Mouse (Mus musculus) kidney, postnatal 10 days (tissue): Measurements from ENCODE around the gene Tatdn3.
"Not testable (repeated sequence)": the region's sequence is repeated elsewhere in the genome, so short reads cannot be mapped to it uniquely, and the experiment has no call there.

Experiments
- DNase-seq: peaks from one replicate; pipeline ENCODE4 v3.0.0; 2021; ENCODE audit warnings: mixed read lengths

The Tatdn3 gene

DNA sequence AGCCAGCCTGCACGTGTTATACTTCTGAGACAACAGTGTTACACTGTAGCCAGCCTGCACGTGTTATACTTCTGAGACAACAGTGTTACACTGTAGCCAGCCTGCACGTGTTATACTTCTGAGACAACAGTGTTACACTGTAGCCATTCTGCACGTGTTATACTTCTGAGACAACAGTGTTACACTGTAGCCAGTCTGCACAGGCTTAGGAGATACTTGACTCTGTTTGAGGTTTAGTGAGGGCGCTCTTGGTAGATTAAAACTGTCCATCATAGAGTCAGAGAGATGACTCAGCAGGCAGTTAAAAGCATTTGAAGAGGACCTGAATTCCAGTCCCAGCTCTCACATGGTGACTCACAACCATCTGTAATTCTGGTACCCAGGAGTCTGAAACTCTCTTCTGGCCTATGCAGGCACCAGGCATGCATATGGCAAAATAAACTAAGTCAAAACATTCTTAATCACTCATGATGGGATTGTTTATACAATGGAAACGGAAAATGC, 31.8 kb downstream of the Tatdn3 start:
- not testable (repeated sequence) for DNase-seq

DNA sequence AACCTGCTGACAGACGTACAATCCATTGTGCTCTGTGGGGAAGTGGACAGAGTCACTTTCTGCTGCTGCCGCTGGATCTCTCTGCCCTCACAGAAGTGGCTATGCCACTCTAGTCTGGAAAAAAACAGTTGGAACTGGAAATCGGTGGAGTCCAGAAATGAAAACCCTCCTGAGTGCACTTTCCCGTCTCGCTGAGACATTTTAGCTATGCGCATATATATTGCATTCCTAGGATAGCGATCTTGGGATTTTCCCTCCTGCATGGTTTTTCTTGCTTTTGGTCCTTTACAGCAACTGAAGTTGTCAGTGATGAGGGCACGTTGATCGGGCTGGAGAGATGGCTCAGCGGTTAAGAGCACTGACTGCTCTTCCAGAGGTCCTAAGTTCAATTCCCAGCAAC, 32.5 kb downstream of the Tatdn3 start:
- DNase-seq: no peak

DNA sequence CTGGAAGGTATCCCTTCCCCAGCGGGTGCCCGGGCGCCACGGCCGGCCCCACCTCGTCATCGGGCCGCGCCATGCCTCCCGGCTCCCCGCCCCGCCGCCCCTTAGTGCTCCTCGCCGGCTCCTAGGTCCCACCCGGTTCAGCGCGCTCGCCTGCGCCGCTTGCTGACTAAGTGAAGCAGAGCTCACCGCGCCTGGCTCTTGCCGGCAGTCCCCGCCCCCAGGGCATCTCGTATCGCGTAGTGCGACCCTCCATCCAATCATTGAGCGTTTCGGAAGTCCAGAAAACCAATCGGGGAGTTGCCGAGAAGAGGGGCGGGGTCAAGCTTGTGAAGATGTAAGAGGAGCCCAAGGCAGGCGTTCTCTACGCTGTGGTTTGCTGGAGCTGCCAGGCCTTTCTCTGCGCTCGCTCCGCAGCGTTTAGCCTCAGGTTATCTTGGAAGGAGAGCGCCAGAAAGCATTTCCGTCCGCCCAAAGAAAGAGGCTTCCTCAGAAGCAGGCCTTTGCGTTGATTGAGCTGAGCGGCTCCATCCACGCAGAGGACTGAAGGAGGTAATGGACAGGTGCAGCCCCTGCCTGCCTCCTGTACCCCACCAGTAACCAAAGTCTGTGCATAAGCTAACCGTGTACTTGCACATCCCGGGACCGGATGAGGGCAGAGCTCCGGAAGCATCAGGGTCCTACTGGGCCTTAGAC, 36.6 kb downstream of the Tatdn3 start, which contains the start of gene Flvcr1:
Gene Flvcr1 (minus strand): TSS at position 138 of the 693 bp plus-strand sequence.
- DNase-seq: peak; percentile 99

DNA sequence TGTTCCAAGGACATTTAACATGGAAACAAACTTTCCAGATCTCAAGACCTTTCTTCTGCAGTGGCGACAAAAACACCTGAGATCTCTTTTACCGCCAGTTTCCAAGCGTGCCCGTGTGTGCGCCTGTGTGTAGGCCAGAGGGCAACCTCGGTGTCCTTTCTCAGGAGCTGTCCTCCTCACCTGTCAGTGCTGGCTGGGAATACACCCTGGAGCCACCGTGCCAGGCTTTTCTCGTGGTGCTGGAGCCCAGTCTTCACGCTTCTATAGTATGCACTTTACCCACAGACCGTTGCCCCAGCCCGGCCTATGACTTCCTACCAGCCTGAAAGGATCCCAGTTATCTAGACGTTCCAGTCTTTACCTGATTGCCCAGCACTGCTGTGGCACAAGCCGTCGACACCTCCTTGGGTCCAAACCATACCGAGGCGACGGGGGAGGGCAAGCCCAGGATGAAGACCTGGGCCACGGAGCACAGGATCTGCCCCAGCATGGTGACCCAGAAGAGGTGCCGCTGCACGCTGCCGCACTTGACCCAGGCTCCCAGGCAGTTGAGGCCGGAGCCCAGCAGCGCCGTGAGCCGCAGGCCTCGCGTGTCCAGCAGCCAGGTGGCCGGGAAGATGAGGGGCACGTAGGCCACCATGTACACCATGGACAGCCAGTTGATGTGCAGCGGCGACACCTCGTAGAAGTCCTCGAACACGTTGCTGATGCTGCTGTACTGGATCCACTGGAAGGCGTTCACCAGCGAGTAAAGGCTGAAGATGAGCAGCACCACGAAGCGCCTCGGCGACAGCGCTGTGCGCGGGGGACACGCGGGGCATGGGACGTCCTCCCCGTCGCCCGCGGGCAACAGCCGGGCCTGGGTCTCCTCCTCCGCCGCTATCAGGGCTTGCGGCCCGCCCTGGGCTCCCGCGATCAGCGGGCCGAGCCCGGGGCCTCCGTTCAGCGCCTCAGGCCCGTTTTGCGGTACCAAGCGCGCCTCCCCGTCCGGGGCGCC, 37.4 kb downstream of the Tatdn3 start:
- DNase-seq: peak; percentile 45

DNA sequence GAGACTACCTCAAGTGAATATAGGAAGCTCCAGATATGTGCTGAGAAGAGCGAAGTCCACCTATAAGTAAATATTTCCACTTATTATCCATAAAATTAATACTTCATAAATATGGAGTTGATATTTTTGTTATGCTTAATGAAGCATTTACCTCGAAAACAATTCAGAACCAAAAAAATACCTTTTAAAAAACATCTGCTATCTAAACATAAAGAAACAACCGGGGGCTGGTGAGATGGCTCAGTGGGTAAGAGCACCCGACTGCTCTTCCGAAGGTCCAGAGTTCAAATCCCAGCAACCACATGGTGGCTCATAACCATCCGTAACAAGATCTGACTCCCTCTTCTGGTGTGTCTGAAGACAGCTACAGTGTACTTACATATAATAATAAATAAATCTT, 38.9 kb downstream of the Tatdn3 start:
- not testable (repeated sequence) for DNase-seq

DNA sequence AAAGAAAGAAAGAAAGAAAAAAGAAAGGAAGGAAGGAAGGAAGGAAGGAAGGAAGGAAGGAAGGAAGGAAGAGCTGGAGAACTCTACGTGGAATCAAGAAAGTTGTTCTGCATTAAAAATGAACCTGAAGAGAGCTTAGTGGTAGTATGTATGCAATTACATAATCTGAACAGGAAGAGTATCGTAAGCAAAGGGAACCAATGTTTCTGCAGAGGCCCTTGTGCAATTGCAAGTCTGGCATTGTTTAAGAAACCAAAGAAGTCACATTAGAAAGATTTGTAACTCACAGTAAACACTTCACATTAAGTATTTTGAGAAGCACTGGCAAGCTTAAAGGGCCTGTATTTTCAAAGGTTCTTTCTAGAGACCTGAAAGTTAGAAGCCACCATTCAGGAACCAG, 39.6 kb downstream of the Tatdn3 start:
- no peak for DNase-seq

DNA sequence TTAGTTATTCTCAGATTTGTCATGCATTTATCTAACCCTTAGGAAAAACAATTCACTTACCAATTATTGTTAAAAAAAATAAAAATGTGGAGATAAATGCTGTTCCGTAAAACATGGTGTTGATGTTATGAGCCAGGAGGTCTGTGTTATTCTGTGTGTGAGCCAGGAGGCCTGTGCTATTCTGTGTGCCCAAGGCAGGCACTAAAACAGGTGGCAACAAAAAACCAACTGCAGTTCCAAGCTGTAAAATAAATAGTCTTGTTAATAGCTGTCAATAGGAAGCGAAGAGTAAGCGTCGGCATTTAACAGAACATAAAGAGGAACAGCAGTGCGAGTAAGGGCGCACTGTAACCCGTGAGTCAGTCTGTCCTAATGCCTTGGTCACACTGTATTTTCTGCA, 41.7 kb downstream of the Tatdn3 start:
- DNase-seq: no peak

DNA sequence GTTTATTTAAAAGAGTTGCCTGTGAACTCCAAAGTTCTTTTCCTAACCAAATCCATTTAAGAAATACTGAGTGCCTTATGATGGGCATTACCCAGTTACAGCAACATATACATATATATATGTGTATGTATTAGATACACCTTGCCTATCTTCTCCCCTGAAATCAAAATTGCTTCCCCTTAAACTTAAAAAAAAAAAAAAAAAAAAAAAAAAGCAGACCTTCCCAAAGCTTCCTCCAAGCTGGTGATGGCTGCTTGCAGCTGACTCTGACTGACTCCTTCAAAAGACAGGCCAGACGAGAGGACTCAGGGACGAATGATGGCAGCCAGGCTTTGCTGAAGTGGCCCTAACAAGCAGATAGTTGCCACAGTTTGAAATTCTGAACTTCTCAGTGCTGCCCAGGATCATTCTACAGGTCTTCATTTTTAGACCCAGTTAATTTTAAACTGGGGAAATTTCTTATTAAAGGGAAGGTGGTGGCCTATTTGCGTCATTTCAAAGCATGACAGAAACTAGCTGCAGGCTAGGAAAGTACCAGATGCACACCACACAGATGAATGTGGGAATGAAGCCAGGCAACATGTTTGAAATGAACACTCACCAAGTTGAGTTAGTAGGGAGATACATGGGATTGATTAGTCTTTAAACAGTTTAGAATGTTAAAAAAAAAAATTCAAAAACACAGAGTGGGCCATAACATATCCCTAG, 42.4 kb downstream of the Tatdn3 start:
- no peak for DNase-seq

DNA sequence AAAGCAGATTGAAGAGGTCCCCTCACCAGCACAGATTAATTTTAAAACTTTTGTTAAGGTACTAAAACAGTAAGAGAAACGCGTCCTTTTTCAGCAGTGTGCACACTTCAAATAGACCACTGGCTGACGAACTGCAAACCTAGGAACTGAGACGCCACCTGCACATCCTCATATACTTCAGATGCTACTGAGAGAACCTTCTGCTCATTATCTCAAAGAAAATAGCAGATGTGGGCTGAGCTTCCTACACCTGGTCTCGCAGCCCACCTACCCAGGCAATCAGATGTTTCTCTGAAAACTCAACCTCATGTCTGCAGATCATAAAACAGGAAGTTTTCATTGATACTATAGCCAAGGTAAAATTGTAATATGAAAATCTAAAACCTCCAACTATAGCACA, 42.9 kb downstream of the Tatdn3 start:
- no peak for DNase-seq

DNA sequence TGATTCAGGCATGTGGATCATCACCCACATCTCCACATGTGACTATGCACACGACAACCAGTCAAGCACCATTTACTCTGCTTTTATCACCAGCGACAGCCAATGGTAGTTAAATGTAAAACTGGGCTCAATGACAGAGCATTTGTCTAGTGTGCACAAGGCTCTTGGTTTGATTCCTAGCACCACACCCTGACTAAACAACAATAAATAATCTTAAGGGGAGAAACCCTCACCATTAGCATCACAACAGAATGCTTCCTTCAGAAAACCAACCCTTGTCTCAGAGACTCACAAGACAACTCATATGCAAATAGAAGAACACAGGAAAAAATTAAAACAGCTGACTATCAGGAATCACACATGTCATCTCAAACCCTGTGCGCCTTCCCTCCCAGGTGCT, 48.5 kb downstream of the Tatdn3 start:
- no peak for DNase-seq

DNA sequence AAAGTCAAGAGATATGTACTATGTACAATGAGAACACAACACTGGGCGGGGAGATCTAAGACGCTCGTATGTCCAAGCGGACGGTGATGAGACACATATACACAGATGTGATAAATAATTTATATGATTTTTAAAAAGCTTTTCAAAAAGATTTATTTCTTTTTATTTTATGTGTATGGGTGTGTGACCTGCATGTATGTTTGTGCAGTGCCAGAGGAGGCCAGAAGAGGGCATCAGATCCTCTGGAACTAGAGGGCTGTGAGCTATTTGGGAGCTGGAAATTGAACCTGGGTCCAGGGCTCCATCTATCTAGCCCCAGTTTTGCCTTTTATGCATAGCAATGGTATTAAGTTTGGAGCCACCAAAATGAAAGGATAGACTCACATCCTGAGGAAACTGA, 54.0 kb downstream of the Tatdn3 start:
- DNase-seq: no peak

DNA sequence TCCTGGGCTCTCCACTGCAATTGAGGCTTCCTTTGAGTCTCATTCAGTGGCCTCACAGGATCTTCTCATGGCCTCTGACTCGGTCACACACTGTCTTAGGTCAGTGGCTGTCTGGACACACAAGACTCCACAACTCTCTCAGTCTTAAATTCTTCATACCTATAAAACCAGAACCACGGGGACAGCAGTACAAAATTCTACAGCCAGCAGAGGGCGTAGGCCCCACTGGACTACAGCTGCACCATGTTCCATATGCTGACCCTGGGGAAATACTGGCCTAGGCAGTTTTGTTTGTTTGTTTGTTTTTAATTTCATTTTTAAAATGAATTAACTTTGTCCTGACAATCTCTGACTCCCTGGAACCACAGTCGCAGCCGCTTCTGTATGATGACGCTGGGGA, 60.5 kb downstream of the Tatdn3 start:
- DNase-seq: peak; percentile 63

DNA sequence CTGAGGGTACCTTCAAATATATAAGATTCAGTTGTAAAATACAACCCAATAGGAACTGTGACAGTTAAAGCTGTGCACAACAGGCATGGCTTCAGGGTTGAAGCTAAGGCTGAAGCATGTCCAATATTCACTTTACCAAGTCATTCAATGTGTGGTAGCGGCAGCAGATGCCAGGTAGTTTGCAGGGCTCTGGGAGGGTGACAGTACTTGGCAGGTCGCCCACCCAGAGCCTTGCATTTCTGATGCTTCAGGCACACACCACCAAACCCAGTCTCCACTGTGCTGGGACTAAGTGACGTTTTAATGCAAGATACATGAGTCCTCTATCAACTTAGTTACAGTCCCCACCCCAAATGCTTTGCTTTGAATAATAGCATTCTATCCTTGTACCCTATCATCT, 62.0 kb downstream of the Tatdn3 start:
- DNase-seq: no peak

DNA sequence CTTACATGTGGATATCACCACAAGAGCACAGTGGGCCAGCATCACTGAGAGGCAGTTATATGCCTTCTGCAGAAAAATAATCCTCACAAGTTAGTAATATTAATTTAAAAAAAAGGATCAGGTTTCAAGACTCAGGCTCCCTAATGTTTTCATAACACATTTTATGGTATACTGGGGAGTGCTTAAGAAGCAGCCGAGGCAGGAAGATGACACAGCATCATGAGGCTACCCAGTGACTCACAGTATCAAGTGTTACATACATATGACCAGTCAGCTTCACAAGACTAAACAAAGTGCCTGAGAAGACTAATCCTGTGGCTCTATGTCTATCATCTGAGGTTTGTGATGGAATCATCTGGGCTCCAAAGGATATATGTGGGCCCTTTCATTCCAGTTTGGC, 64.7 kb downstream of the Tatdn3 start:
- no peak for DNase-seq

DNA sequence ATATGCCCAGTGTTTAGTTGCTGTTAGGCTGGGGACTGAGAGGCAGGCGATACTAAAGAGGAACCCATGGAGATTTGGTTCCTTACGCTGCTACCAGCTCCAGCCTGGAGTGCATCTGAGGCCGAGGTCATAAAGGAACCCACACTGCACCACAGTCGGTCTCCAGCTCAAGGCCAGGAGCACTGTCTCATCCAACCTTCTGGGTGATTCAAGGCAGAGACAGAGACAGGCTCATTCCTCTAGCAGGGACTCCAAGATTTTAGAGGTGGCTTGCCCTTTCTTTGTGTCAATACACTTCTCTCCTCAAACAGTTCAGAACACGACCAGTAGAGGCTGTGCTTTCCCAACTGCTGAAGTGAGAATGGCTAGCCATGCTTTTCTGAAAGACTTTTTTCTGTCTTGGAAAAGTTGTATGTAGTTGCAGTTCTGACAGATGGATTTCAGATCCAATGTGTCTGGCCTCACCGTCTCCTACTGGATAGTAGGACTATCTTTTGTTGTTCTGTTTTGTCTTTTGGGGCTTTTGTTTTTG, 66.3 kb downstream of the Tatdn3 start:
- no peak for DNase-seq
